Mouse (Mus musculus) bone marrow, adult 2 months (tissue): ENCODE data around the gene Ltb. TPM values are rescaled to one million over a fixed set of nuclear protein-coding genes. Genes with fewer than 3 reads are reported as not detected.

ENCODE experiments used
- H3K27ac ChIP-seq: fragments of 200-500 bp; 2 replicates; pipeline ENCODE4 v1.5.1; 2012; ENCODE audit warnings: low read depth, mild to moderate bottlenecking, control low read depth, inconsistent platforms, low read length; ENCODE audit not compliant: control insufficient read depth, poor library complexity, insufficient read depth
- H3K4me1 ChIP-seq: fragments of 200-500 bp; 2 replicates; pipeline ENCODE4 v1.6.1; 2011; ENCODE audit warnings: low read length; ENCODE audit not compliant: control insufficient read depth, insufficient read depth
- H3K4me3 ChIP-seq: fragments of 200-500 bp; replicated peaks from 2 replicates; pipeline ENCODE3; 2011; ENCODE audit warnings: mild to moderate bottlenecking, low read depth, low read length, control low read depth; ENCODE audit not compliant: control insufficient read depth
- CTCF ChIP-seq: fragments of 200-500 bp; IDR thresholded peaks from 2 replicates; pipeline ENCODE4 v1.5.1; 2011; ENCODE audit warnings: low read length, control low read depth; ENCODE audit not compliant: control insufficient read depth, insufficient read depth
- POLR2A ChIP-seq: fragments of 200-500 bp; IDR thresholded peaks from 2 replicates; pipeline ENCODE4 v1.6.1; 2011; ENCODE audit warnings: low read depth, mild to moderate bottlenecking, control low read depth, low read length, borderline replicate concordance; ENCODE audit not compliant: control insufficient read depth
- WGBS: fragments of 180-500 bp; shearing (Covaris S2); methylation state at CpG from one replicate; pipeline ENCODE4 v1.1.7; 2018; 5-methylcytosine and 5-hydroxymethylcytosine counted together
- polyA plus RNA-seq: library from polyadenylated mRNA; stranded (reverse); fragments of >200 nt; gene quantifications from 2 replicates; pipeline ENCODE4 v1.2.4, GENCODE M21; 2011; ENCODE audit warnings: low replicate concordance; ENCODE audit not compliant: missing spikeins, insufficient read depth, insufficient read length

Gene Ltb
- polyA plus RNA-seq, 1 experiment: 66.2 TPM

DNA sequence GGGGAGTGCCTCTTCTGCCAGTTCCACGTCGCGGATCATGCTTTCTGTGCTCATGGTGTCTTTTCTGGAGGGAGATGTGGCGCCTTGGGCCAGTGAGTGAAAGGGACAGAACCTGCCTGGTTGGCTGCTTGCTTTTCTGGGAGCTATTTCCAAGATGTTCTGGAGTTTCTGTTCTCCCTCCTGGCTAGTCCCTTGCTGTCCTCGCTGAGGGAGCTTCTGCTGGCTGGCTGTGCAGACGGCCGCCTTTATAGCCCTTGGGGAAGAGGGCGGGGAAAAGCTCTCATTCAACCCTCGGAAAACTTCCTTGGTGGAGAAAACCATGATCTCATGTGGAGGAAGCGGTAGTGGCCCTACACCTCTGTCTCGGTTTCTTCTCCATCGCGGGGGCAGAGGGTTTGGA lies 7.5 kb downstream of the Ltb start, which contains the start of gene Tnf:
Gene Tnf, minus strand, starts transcription at position 221 of the 400 bp plus-strand sequence.
- no peaks in the 10 kb centered on the region for H3K4me1 ChIP-seq
- H3K27ac ChIP-seq: peak within 1 kb of the TSS; percentile 85
- peak within 1 kb of the TSS; percentile 99 for H3K4me3 ChIP-seq
- peak; percentile 95 for TF ChIP-seq POLR2A
- TF ChIP-seq CTCF: no peak
- 1% methylated on average over 13 of the region's 13 CpGs for WGBS

DNA sequence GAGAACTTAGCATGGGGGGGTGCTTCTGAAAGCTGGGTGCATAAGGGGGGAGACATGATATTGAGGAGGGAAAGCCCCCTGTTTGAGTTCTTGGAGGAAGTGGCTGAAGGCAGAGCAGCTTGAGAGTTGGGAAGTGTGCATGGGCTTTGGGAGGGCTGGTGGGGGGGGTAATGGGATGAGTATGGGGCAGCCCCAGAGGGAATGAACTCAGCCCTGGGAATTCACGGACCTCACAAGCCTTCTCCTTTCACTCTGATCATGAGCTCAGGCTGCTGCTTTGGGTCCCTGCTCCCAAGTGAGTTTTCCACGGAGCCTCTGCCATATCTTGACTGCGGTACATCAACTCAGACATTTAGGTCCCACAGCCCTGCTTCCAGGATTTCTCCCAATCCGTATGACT lies 8.2 kb downstream of the Ltb start:
- Histone ChIP-seq H3K27ac (peak overlapping the region; percentile 85; the same call in 1 of the 2 replicates), H3K4me3 (no peak overlapping the region), H3K4me1 (no peaks in the 10 kb centered on the region)
- 71% methylated on average over 4 of the region's 4 CpGs for WGBS
- TF ChIP-seq CTCF (no peak), POLR2A (no peak)

DNA sequence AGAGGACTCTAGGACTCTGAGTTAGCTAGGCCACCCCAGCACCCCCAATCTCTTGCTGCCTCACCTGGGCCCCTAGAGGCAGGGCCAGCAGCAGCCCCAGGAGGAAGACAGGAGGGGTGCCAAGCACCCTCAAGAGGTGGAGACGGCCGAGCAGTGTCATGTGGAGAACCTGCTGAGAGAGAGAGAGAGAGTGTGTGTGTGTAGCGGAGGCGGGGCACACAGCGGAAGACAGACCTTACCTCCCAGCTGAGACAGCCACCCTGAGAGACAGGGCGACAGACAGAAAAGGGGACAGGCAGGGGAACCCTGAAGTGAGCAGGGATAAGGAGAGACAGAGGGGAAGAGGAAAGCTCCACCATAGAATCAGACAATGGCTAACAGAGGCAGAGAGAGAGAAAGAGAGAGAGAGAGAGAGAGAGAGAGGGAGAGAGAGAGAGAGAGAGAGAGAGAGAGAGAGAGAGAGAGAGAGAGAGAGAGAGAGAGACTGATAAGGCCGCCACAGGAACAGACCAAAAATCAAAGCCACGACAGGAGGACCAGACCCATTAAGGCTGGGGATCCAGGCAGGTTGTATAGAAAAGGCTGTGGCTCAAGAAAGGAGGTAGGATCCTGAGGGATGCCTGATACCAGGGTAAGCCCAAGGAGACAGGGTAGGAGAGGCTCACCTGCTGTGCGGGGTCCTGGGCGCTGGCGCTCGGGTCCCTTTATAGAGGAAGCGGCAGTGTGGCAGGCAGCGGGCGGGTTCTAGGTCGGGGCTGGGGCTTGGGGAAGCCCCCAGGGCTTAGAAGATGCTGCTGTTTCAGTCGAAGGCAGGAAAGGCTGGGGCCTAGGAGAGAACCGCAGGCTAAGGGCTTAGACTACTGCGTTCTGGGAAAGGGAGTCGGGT lies 10.5 kb downstream of the Ltb start, which contains the start of gene Lta:
Gene Lta, minus strand, starts transcription at position 858 of the 886 bp plus-strand sequence.
- WGBS: 44% methylated on average over 20 of the region's 20 CpGs
- Histone ChIP-seq H3K27ac (peak within 1 kb of the TSS; percentile 40), H3K4me3 (peak within 1 kb of the TSS; percentile 42), H3K4me1 (peaks cover 8% of the 10 kb centered on the region)
- TF ChIP-seq POLR2A (no peak), CTCF (no peak)

DNA sequence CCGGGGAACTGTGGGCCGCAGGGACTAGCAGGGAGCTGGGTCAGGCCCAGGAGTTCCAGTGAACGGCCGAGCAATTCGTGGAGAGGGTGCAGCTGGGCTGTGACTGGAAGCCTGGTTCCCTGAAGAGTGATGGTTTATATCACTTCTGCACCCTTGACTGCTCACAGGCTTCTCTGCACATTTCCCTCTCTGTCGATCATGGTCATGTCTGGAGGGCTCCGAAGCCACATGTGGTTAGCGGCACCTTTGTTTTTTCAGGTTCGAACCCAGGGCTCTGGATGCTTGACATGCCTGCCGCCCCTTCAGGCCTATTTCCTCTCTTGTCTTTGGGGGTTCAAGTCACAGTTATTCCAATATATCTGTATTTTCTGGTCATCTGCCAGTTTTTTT lies 11.1 kb downstream of the Ltb start:
- 53% methylated on average over 10 of the region's 10 CpGs for WGBS
- Histone ChIP-seq H3K27ac (peak overlapping the region; percentile 35), H3K4me1 (peaks cover 9% of the 10 kb centered on the region), H3K4me3 (peak overlapping the region; percentile 17)
- TF ChIP-seq CTCF (no peak), POLR2A (no peak)

DNA sequence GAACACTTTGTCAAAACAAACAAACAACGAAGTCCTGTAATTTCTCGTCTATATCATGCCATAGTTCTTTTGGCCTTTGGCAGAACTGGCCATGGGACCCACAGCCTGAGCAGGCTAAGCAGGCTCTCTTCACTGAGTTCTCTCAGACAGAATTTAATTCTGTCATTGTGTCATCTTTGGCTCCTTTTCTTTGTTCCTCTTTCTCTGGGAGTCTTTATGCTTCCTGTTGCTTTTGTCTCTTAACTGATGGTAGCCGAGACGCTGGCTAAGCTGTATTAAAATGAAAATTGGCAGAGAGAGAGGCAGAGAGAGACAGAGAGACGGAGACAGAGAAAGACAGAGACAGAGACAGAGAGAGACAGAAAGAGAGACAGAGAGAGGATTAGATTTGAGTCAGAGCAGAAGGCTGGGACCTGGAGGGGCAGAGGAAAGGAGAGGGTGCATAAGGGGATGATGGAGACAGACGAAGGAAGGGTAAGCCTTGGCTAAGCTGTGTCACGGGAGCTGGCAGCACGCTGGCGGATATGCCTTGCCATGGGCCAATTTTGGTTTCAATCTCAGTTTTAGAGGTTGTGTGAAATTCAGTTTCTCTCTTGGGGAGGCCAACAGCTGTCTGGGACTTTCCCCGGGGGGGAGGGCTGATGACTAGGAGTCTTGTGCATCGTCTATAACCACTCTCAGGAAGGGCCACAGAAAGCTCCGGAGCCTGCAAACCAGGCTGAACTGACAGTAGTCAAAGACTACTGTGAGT lies 15.7 kb downstream of the Ltb start:
- no peak overlapping the region for H3K4me3 ChIP-seq
- H3K27ac ChIP-seq: peak overlapping the region; percentile 57
- TF ChIP-seq CTCF (no peak), POLR2A (no peak)
- 13% methylated on average over 12 of the region's 12 CpGs for WGBS
- H3K4me1 ChIP-seq: peaks cover 13% of the 10 kb centered on the region

DNA sequence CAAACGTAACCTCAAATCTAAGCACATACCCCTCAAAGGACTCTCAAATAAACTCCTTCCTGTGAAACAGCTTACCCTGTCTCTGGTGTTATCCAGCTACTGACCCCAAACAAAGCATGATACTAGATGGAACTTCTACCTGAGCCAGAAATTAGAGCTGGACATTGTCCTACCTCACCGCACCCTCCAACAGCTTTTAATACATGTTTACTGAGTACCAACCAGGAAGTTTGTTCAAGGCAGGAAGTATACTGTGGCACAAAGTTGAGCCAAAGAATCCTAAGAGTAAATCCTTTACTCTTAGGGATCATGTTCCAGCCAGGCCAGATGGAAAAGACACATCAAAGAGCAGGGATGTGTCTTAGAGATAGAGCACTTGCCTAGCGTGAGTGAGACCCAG lies 16.4 kb downstream of the Ltb start:
- no peak overlapping the region; the same call in 1 of the 2 replicates for H3K27ac ChIP-seq
- no peak overlapping the region for H3K4me3 ChIP-seq
- WGBS: 63% methylated on average over 3 of the region's 3 CpGs
- TF ChIP-seq CTCF: no peak
- TF ChIP-seq POLR2A: no peak
- H3K4me1 ChIP-seq: peaks cover 13% of the 10 kb centered on the region

DNA sequence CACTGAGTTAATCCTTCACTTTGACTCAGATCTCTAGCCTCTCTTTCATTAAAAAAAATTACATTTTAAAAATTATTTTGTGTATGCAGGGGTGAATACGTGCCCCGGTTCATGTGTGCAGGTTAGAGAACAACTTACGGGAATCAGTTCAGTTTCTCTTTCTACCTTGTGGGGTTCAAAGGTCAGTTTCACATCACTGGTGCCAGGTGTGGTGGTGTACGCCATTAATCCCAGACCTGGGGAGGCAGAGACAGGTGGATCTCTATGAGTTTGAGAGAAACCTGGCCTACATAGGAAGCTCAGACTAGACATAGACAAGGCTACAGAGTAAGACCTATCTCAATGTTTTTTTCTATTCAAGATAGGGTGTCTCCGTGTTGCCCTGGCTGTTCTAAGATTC lies 18.8 kb downstream of the Ltb start:
- WGBS: 83% methylated on average over 5 of the region's 5 CpGs
- Histone ChIP-seq H3K4me1 (peaks cover 16% of the 10 kb centered on the region), H3K27ac (no peak overlapping the region), H3K4me3 (no peak overlapping the region)
- TF ChIP-seq POLR2A (no peak), CTCF (no peak)

DNA sequence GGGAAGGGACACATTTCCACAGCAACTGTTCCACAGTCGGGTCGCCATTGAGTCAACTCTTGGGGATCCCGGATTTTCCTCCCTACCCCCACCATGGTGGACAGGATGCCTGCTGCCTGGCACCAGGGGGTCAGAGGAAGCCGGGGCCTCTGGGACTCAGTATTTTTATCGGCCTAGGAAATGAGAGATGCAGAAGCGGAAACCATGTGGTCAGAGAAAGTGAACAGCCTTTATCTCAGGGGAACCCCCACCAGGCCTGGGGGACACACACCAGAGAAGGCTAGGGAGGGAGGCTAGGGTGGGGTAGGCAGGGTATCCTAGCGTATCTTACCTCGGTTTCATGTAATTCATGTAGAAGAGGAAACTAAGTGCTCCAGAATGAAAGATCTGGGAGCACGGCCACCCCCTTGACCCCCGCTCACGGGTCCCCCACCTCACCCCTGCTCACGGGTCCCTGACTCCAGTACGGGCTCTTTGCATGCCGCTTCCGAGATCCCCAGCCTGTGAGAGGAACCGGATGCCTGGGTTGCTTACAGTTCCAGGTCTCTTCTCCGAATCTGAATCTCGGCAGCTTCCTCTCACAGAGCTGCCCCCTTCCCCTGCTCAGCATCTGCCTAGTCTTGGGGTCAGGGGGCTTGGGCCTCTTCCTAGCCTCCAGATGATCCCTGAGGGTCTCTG lies 24.4 kb downstream of the Ltb start:
- Histone ChIP-seq H3K4me1 (peaks cover 14% of the 10 kb centered on the region), H3K4me3 (peak overlapping the region; percentile 40), H3K27ac (peak overlapping the region; percentile 85)
- TF ChIP-seq CTCF (no peak), POLR2A (no peak)
- 2% methylated on average over 18 of the region's 18 CpGs for WGBS
